Mouse (Mus musculus) forebrain, postnatal 0 days (tissue): Measurements from ENCODE around the gene Slc44a1. TPM values are rescaled to one million over a fixed set of nuclear protein-coding genes. Genes with fewer than 3 reads are reported as not detected.

ENCODE experiments used
- ATAC-seq: fragments of 200-750 bp; cut with Nextera tagmentation; 2 replicates; pipeline ENCODE4 v1.8.0; 2017; ENCODE audit warnings: mild to moderate bottlenecking, moderate library complexity
- DNase-seq: peaks from one replicate; pipeline ENCODE4 v3.0.0-alpha.2; 2015
- H3K27ac ChIP-seq: fragments of 300-500 bp; sonication (generic); 2 replicates; pipeline ENCODE4 v1.5.1; 2014; ENCODE audit warnings: low read depth, mild to moderate bottlenecking, antibody characterized with exemption, low read length, moderate library complexity, mixed read lengths
- H3K27me3 ChIP-seq: fragments of 300-500 bp; sonication (generic); 2 replicates; pipeline ENCODE4 v1.6.1; 2014; ENCODE audit warnings: mild to moderate bottlenecking, low read length, mixed read lengths; ENCODE audit not compliant: insufficient read depth
- H3K36me3 ChIP-seq: fragments of 300-500 bp; sonication (generic); 2 replicates; pipeline ENCODE4 v1.6.1; 2014; ENCODE audit warnings: mild to moderate bottlenecking, moderate library complexity; ENCODE audit not compliant: insufficient read depth
- H3K4me1 ChIP-seq: fragments of 300-500 bp; sonication (generic); 2 replicates; pipeline ENCODE4 v1.6.1; 2014; ENCODE audit warnings: antibody characterized with exemption; ENCODE audit not compliant: insufficient read depth
- H3K4me2 ChIP-seq: fragments of 300-500 bp; sonication (generic); 2 replicates; pipeline ENCODE4 v1.6.1; 2014; ENCODE audit warnings: low read depth, mild to moderate bottlenecking, moderate library complexity
- H3K4me3 ChIP-seq: fragments of 300-500 bp; sonication (generic); 2 replicates; pipeline ENCODE4 v1.5.1; 2014; ENCODE audit warnings: low read depth, low read length, mixed read lengths
- H3K9ac ChIP-seq: fragments of 300-500 bp; sonication (generic); 2 replicates; pipeline ENCODE4 v1.6.1; 2014; ENCODE audit warnings: mild to moderate bottlenecking
- H3K9me3 ChIP-seq: fragments of 300-500 bp; sonication (generic); 2 replicates; pipeline ENCODE4 v1.6.1; 2016; ENCODE audit warnings: low read length
- CTCF ChIP-seq: sonication (generic); IDR thresholded peaks from 2 replicates; pipeline ENCODE4 v1.5.1; 2016; ENCODE audit warnings: antibody characterized with exemption, control low read depth, low read depth
- WGBS: fragments of 180-500 bp; shearing (Covaris S2); extraction: QIAGEN DNeasy Blood & Tissue Kit; methylation state at CpG from one replicate; pipeline ENCODE4 v1.1.7; 2014; 5-methylcytosine and 5-hydroxymethylcytosine counted together
- polyA plus RNA-seq: library from polyadenylated mRNA; unstranded; fragments of >200 nt; fragmentation: Nextera tagmentation; extraction: Ambion mirVana; gene quantifications from 2 replicates; pipeline ENCODE4 v1.2.1, GENCODE M21; 2015
- total RNA-seq: library from RNA; depleted of rRNA; stranded (reverse); fragments of >200 nt; gene quantifications from 2 replicates; pipeline ENCODE4 v1.2.3, GENCODE M21; 2014

Gene Slc44a1
- total and polyA plus RNA-seq, 2 experiments from 2014 or later = 12.4 to 29.3 TPM

- Histone ChIP-seq H3K27ac (no peak overlapping the region), H3K4me3 (no peak overlapping the region), H3K9ac (no peak overlapping the region), H3K4me2 (no peak overlapping the region), H3K4me1 (no peaks in the 10 kb centered on the region), H3K9me3 (no peaks in the 10 kb centered on the region), H3K36me3 (no peaks in the 10 kb centered on the region), H3K27me3 (no peaks in the 10 kb centered on the region)
- ATAC-seq (no peak), DNase-seq (no peak)
- 68% methylated on average over 4 of the region's 4 CpGs for WGBS
- no peak for TF ChIP-seq CTCF
Measured at GRCm38 (mm10) chr4:53590163-53590562, 149.9 kb downstream of the Slc44a1 start.

GRCm38 (mm10) chr4:53590691-53591447 lies 150.7 kb downstream of the Slc44a1 start:
- Histone ChIP-seq H3K9me3 (no peaks in the 10 kb centered on the region), H3K4me2 (no peak overlapping the region), H3K9ac (no peak overlapping the region), H3K27me3 (no peaks in the 10 kb centered on the region), H3K27ac (no peak overlapping the region), H3K4me1 (no peaks in the 10 kb centered on the region), H3K4me3 (no peak overlapping the region), H3K36me3 (no peaks in the 10 kb centered on the region)
- 93% methylated on average over 7 of the region's 7 CpGs for WGBS
- no peak for TF ChIP-seq CTCF
- ATAC-seq (no peak), DNase-seq (no peak)

DNA sequence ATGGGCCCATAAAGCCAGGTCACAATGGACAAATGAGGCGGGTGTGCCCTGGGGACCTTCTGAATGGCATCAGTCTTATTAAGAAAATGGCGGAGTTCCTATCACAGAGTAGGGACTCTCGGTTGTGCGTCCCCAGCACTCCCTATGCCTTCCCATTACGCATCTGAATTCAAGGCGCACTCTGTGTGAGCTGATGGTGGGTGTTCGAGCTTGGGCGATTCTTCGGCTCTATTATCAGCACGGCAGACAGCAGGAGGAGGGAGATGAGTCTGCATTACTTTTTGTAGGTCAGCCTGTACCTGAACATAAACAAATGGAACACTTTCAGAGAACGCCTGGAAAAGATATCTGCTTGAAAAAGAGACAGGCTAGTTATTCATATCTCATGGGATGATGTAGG lies 151.3 kb downstream of the Slc44a1 start:
- H3K9me3 ChIP-seq = no peaks in the 10 kb centered on the region
- no peak for TF ChIP-seq CTCF
- WGBS = 83% methylated on average over 11 of the region's 11 CpGs

GRCm38 (mm10) chr4:53591941-53592340 lies 151.7 kb downstream of the Slc44a1 start:
- no peaks in the 10 kb centered on the region for H3K4me1 ChIP-seq
- H3K27ac ChIP-seq = no peak overlapping the region
- peak; percentile 12 for DNase-seq
- ATAC-seq = 0 out of 2 replicates have a peak, but pooled peaks have one; percentile 30
- TF ChIP-seq CTCF = no peak
- 63% methylated on average over 8 of the region's 8 CpGs for WGBS
- H3K36me3 ChIP-seq = no peaks in the 10 kb centered on the region
- H3K9ac ChIP-seq = no peak overlapping the region
- H3K4me3 ChIP-seq = no peak overlapping the region
- H3K4me2 ChIP-seq = no peak overlapping the region
- H3K27me3 ChIP-seq = no peaks in the 10 kb centered on the region
- no peaks in the 10 kb centered on the region for H3K9me3 ChIP-seq

More for the DNA sequence above, 151.3 kb downstream of the Slc44a1 start:
- H3K4me3 ChIP-seq = no peak overlapping the region
- H3K4me1 ChIP-seq = no peaks in the 10 kb centered on the region
- no peak overlapping the region for H3K9ac ChIP-seq
- no peaks in the 10 kb centered on the region for H3K36me3 ChIP-seq
- DNase-seq (no peak), ATAC-seq (no peak)
- no peak overlapping the region for H3K27ac ChIP-seq
- H3K27me3 ChIP-seq = no peaks in the 10 kb centered on the region
- H3K4me2 ChIP-seq = no peak overlapping the region

DNA sequence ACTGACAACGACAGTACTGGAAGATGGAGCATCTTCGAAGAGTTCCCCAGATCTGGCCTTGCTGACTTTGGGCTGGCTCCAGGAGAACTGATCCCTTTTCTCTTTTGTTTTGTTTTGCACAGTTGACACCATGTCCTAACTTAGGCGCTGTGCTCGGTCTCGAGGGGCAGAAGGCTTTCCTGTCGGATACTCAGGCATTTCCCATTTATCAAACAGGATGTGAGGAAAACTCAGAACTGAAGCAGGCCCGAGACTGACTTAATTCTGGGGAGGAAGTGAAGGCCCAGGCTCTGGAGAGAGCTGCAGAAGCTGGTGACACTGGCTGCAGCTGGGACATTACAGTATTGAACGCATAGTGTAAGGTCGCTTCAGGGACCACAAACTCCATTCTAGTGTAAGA lies 152.2 kb downstream of the Slc44a1 start:
- H3K9me3 ChIP-seq = no peaks in the 10 kb centered on the region
- H3K4me2 ChIP-seq = no peak overlapping the region
- no peaks in the 10 kb centered on the region for H3K36me3 ChIP-seq
- no peaks in the 10 kb centered on the region for H3K27me3 ChIP-seq
- no peak overlapping the region for H3K27ac ChIP-seq
- H3K4me3 ChIP-seq = no peak overlapping the region
- H3K4me1 ChIP-seq = no peaks in the 10 kb centered on the region
- no peak overlapping the region for H3K9ac ChIP-seq
- WGBS = 86% methylated on average over 9 of the region's 9 CpGs
- ATAC-seq (no peak), DNase-seq (no peak)
- TF ChIP-seq CTCF = no peak

DNA sequence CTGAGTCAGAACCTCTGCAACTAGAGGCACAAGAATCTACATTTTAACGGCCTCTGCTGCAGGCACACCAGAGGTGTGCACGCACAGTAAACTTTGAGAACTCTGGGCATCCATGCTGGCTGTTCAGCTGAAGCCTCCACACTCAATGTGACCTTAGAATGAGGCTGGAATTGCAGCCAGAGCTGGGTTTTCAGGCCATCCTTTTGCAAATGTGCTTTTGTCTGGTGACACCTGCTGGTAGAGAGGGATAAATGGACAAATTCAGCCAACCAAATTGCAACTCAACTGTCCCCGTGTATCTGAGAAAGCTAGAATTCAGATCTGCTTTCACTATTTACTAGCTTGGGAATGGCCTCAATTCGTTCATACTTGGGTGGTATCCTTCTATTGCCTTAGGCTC lies 154.0 kb downstream of the Slc44a1 start:
- no peaks in the 10 kb centered on the region for H3K9me3 ChIP-seq
- H3K9ac ChIP-seq = no peak overlapping the region
- no peak overlapping the region for H3K27ac ChIP-seq
- no peaks in the 10 kb centered on the region for H3K27me3 ChIP-seq
- 34% methylated on average over 4 of the region's 4 CpGs for WGBS
- no peak overlapping the region for H3K4me3 ChIP-seq
- DNase-seq (peak; percentile 82), ATAC-seq (peak; percentile 62)
- no peaks in the 10 kb centered on the region for H3K4me1 ChIP-seq
- H3K4me2 ChIP-seq = no peak overlapping the region
- TF ChIP-seq CTCF = peak; percentile 84
- H3K36me3 ChIP-seq = no peaks in the 10 kb centered on the region

- ATAC-seq (0 out of 2 replicates have a peak, but pooled peaks have one; percentile 25), DNase-seq (no peak)
Measured at GRCm38 (mm10) chr4:53595246-53596062, 155.2 kb downstream of the Slc44a1 start.

More at GRCm38 (mm10) chr4:53595246-53596062, 155.2 kb downstream of the Slc44a1 start:
- Histone ChIP-seq H3K36me3 (no peaks in the 10 kb centered on the region), H3K9me3 (no peaks in the 10 kb centered on the region), H3K4me1 (no peaks in the 10 kb centered on the region), H3K27me3 (no peaks in the 10 kb centered on the region), H3K27ac (no peak overlapping the region), H3K9ac (no peak overlapping the region), H3K4me3 (no peak overlapping the region), H3K4me2 (no peak overlapping the region)
- TF ChIP-seq CTCF = no peak
- WGBS = 65% methylated on average over 12 of the region's 12 CpGs
